15 mouse cellular contexts compared by ENCODE assay signal in the genomic region with DNA sequence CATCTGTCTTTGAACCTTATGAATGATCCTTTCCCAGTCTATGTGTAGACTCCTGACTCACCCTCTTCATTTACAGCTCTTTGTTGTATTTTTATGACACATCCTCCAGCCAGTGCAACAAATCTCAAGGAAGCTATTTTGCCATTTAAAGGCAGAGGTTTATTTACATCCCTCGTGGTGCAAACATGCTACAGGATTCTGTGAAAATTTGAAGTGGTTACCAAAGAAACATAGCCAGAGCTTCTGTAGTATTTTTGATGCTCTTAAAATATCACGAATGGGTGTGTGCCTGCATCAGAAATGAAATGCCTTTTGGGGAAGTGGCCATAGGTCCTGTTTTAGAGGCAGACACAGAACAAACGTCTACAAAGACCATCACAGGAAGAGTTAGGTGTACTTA.
"Had no signal": no experiment of that assay in that cellular context is flagged by ENCODE, and none has a peak within 500 bp of the region (broad histone marks: within the 10 kb centered on the region; RNA-seq: fewer than 3 reads in every experiment).

No protein-coding gene starts in this region.

- ATAC-seq: hindbrain, postnatal 0 days; intestine, postnatal 0 days had no signal

- DNase-seq: gastrocnemius, postnatal 14 days; gastrocnemius, postnatal 36 days; heart, adult 11 months; heart, adult 2 months; heart, postnatal 14 days; heart, postnatal 36 days; kidney, adult 18-20 months; kidney, adult 8-10 months; kidney, postnatal 10 days; kidney, postnatal 25 days; kidney, postnatal 4 days; layer of hippocampus, postnatal 36 days; left cerebral cortex, postnatal 4 days had no signal
